Mouse (Mus musculus) midbrain, postnatal 0 days (tissue): ENCODE results near the gene Tnfrsf4. TPM values are rescaled to one million over a fixed set of nuclear protein-coding genes. Genes with fewer than 3 reads are reported as not detected.

ENCODE experiments used
- ATAC-seq: fragments of 200-750 bp; cut with Nextera tagmentation; 2 replicates; pipeline ENCODE4 v1.8.0; 2017; ENCODE audit warnings: moderate number of reproducible peaks, mild to moderate bottlenecking, moderate TSS enrichment, moderate library complexity; ENCODE audit not compliant: low FRiP score
- DNase-seq: peaks from one replicate; pipeline ENCODE4 v3.0.0-alpha.2; 2015; ENCODE audit warnings: low spot score
- H3K27ac ChIP-seq: fragments of 300-500 bp; sonication (generic); 2 replicates; pipeline ENCODE4 v1.5.1; 2014; ENCODE audit warnings: low read depth, mild to moderate bottlenecking, low read length, mixed read lengths
- H3K27me3 ChIP-seq: fragments of 300-500 bp; sonication (generic); 2 replicates; pipeline ENCODE4 v1.6.1; 2014; ENCODE audit warnings: low read length, control low read depth, mixed read lengths; ENCODE audit not compliant: insufficient read depth
- H3K36me3 ChIP-seq: fragments of 300-500 bp; sonication (generic); 2 replicates; pipeline ENCODE4 v1.6.1; 2014; ENCODE audit warnings: low read length, control low read depth, mixed read lengths; ENCODE audit not compliant: insufficient read depth
- H3K4me1 ChIP-seq: fragments of 300-500 bp; sonication (generic); 2 replicates; pipeline ENCODE4 v1.6.1; 2014; ENCODE audit warnings: mild to moderate bottlenecking, control low read depth, antibody characterized with exemption, low read length, mixed read lengths; ENCODE audit not compliant: insufficient read depth
- H3K4me2 ChIP-seq: fragments of 300-500 bp; sonication (generic); 2 replicates; pipeline ENCODE4 v1.6.1; 2014; ENCODE audit warnings: low read depth, mild to moderate bottlenecking, low read length, mixed read lengths; ENCODE audit not compliant: poor library complexity, severe bottlenecking
- H3K4me3 ChIP-seq: fragments of 300-500 bp; sonication (generic); 2 replicates; pipeline ENCODE4 v1.5.1; 2014; ENCODE audit warnings: low read depth, mild to moderate bottlenecking, low read length, moderate library complexity
- H3K9ac ChIP-seq: fragments of 300-500 bp; sonication (generic); replicated peaks from 2 replicates; pipeline ENCODE4 v1.6.1; 2014; ENCODE audit warnings: mild to moderate bottlenecking, low read length, moderate library complexity, mixed read lengths; ENCODE audit not compliant: poor library complexity, severe bottlenecking
- H3K9me3 ChIP-seq: fragments of 300-500 bp; sonication (generic); 2 replicates; pipeline ENCODE4 v1.6.1; 2016; ENCODE audit warnings: low read length, control low read depth
- CTCF ChIP-seq: IDR thresholded peaks from 2 replicates; pipeline ENCODE4 v1.5.1; 2016; ENCODE audit warnings: antibody characterized with exemption, mild to moderate bottlenecking
- WGBS: fragments of 180-500 bp; shearing (Covaris S2); extraction: QIAGEN DNeasy Blood & Tissue Kit; methylation state at CpG from one replicate; pipeline ENCODE4 v1.1.7; 2014; 5-methylcytosine and 5-hydroxymethylcytosine counted together
- polyA plus RNA-seq: library from polyadenylated mRNA; unstranded; fragments of >200 nt; fragmentation: Nextera tagmentation; extraction: Ambion mirVana; gene quantifications from 2 replicates; pipeline ENCODE4 v1.2.1, GENCODE M21; 2015
- total RNA-seq: library from RNA; depleted of rRNA; stranded (reverse); fragments of >200 nt; gene quantifications from 2 replicates; pipeline ENCODE4 v1.2.3, GENCODE M21; 2014; rRNA removed

Gene Tnfrsf4
- total RNA-seq (0.66 and 1.4 TPM in 2 replicates), polyA plus RNA-seq (0.54 and 0.78 TPM in 2 replicates)

DNA sequence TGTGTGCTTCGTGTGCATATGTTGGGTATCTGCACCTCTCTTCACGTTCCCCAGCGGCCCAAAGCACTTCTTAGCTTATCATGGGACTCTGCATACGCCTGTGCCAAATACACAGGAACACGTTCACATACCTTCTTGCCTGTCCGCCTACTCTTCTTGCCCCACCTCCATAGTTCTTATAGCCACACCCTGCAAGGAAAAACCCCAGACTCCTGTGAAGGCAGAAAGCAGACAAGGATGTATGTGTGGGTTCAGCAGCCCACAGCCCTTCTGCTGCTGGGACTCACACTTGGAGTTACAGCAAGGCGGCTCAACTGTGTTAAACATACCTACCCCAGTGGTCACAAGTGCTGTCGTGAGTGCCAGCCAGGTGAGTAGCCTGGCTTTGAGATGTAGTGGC lies at the start of gene Tnfrsf4:
Tnfrsf4 (plus strand) TSS at position 207 of the 400 bp plus-strand sequence.
- H3K27ac ChIP-seq: no peak within 1 kb of the TSS
- H3K27me3 ChIP-seq: no peaks in the 10 kb centered on the region
- peaks cover 51% of the 10 kb centered on the region for H3K36me3 ChIP-seq
- no peak within 1 kb of the TSS for H3K4me3 ChIP-seq
- no peaks in the 10 kb centered on the region for H3K9me3 ChIP-seq
- DNase-seq: no peak
- H3K4me2 ChIP-seq: no peak within 1 kb of the TSS
- whole genome bisulfite sequencing: 88% methylated on average over 8 of the region's 8 CpGs
- no peak for TF ChIP-seq CTCF
- no peaks in the 10 kb centered on the region for H3K4me1 ChIP-seq
- no peak for ATAC-seq
- H3K9ac ChIP-seq: no peak within 1 kb of the TSS

DNA sequence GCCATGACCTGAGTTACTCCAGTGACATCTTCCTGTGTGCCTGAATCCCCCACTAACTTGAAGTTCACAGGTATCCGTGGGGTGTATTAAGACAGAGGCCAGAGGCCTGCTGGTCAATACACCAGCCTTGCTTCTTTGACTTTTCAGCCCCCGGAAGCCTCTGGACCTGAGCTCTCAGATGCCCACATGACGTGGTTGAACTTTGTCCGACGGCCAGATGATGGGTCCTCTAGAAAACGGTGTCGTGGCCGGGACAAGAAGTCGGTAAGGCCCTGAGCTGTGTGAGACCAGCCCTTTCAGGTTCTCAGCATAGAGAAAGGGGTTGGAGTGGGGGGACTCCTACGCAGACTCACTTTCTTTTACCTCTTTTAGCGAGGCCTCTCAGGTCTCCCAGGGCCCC lies 49.2 kb upstream of the Tnfrsf4 start:
- Histone ChIP-seq H3K4me2 (no peak overlapping the region), H3K27me3 (no peaks in the 10 kb centered on the region), H3K9ac (no peak overlapping the region), H3K4me3 (no peak overlapping the region), H3K9me3 (no peaks in the 10 kb centered on the region), H3K4me1 (no peaks in the 10 kb centered on the region), H3K27ac (no peak overlapping the region), H3K36me3 (peaks cover 20% of the 10 kb centered on the region; the same call in 1 of the 2 replicates)
- WGBS: 94% methylated on average over 11 of the region's 11 CpGs
- no peak for TF ChIP-seq CTCF
- ATAC-seq (no peak), DNase-seq (no peak)

DNA sequence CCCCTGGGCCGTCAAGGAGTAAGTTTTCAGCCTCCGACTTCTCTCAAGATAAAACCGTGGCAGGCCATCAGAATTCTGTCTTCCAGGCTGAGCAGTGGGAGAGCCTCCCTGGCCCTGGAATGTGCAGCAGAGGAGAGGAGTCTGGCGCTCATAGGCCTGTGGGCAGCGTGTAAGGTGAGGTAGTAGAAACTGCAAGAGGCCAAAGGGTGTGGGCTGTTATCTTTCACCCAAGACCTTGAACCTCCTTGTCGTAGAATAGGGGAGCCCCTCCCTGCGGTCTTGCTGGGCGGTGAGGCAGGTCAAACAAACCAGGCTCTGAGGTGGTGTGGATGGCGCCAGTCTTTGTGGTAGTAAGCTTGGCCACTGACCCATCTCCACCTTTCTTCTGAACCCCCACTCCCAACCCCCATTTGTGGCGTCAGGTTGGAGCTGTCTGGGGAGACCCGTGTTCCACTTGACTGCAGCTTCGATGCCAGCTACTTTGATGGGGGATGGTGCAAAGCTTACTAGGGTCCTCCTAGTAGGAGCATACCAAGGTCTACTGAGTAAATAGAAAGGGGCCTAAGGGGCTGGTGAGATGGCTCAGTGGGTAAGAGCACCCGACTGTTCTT lies 44.5 kb upstream of the Tnfrsf4 start:
- DNase-seq: no peak
- no peak for ATAC-seq
- WGBS: 86% methylated on average over 13 of the region's 13 CpGs
- H3K36me3 ChIP-seq: peaks cover 13% of the 10 kb centered on the region; the same call in 1 of the 2 replicates
- no peak overlapping the region for H3K27ac ChIP-seq
- H3K9me3 ChIP-seq: no peaks in the 10 kb centered on the region
- no peak overlapping the region for H3K4me2 ChIP-seq
- H3K4me3 ChIP-seq: no peak overlapping the region
- no peaks in the 10 kb centered on the region for H3K4me1 ChIP-seq
- no peak overlapping the region for H3K9ac ChIP-seq
- no peak for TF ChIP-seq CTCF
- H3K27me3 ChIP-seq: no peaks in the 10 kb centered on the region

DNA sequence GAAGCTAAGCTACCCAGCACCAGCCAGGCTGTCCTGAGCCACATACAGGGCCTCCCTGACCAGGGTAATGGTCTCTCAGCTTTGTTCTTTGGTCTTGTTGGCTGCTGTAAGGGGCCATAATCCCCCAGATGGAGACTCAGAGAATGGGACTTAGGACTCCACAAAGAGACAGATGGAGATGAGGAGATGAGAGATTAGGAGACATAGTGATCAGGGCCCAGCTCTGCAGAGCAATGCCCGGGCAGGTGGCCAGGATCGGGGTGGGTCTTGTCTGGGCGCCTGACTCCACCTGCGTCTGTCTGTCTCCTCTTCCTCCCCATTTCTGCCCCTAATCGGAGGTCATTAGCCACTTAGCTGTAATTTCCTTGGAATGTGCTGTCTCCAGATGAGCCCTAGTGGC lies 43.4 kb upstream of the Tnfrsf4 start:
- no peak overlapping the region for H3K4me2 ChIP-seq
- H3K27me3 ChIP-seq: no peaks in the 10 kb centered on the region
- H3K36me3 ChIP-seq: peaks cover 8% of the 10 kb centered on the region; the same call in 1 of the 2 replicates
- H3K9ac ChIP-seq: no peak overlapping the region
- ATAC-seq (no peak), DNase-seq (no peak)
- no peak overlapping the region for H3K4me3 ChIP-seq
- WGBS: 79% methylated on average over 5 of the region's 5 CpGs
- no peaks in the 10 kb centered on the region for H3K9me3 ChIP-seq
- TF ChIP-seq CTCF: no peak
- no peaks in the 10 kb centered on the region for H3K4me1 ChIP-seq
- no peak overlapping the region for H3K27ac ChIP-seq

- H3K4me2 ChIP-seq: no peak overlapping the region
- H3K36me3 ChIP-seq: no peaks in the 10 kb centered on the region
- ATAC-seq: no peak
- no peaks in the 10 kb centered on the region for H3K9me3 ChIP-seq
- H3K27me3 ChIP-seq: no peaks in the 10 kb centered on the region
- H3K4me1 ChIP-seq: no peaks in the 10 kb centered on the region
- WGBS: 36% methylated on average over 6 of the region's 6 CpGs
- DNase-seq: no peak
- H3K27ac ChIP-seq: no peak overlapping the region
- no peak overlapping the region for H3K4me3 ChIP-seq
- no peak overlapping the region for H3K9ac ChIP-seq
- no peak for TF ChIP-seq CTCF
Measured at GRCm38 (mm10) chr4:155972651-155973050, 41.0 kb upstream of the Tnfrsf4 start.

DNA sequence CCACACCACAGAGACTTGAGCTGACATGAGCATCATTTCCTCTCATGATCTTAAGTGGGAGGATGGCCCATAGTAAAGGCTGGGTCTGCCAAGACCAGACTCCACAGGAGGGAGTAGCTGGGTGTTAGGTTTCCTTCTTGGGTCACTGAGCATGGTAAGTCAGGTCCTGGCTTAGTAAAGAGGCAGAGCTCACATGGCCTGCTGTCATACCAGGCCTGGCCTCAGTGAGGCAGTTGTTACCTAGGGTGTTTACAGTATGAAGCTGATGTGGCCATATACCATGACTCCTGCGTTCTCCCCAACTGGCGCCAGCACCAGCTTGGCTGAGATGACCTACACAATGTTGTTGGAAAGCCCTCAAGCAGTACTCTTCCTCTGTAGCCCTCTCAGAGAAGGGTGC lies 40.4 kb upstream of the Tnfrsf4 start:
- H3K36me3 ChIP-seq: no peaks in the 10 kb centered on the region
- H3K27ac ChIP-seq: no peak overlapping the region
- no peak overlapping the region for H3K4me2 ChIP-seq
- no peak overlapping the region for H3K4me3 ChIP-seq
- no peaks in the 10 kb centered on the region for H3K9me3 ChIP-seq
- TF ChIP-seq CTCF: no peak
- WGBS: 93% methylated on average over 2 of the region's 2 CpGs
- DNase-seq: no peak
- no peak overlapping the region for H3K9ac ChIP-seq
- no peaks in the 10 kb centered on the region for H3K4me1 ChIP-seq
- H3K27me3 ChIP-seq: no peaks in the 10 kb centered on the region
- ATAC-seq: no peak
